Mouse (Mus musculus) limb, embryonic 15.5 days (tissue): ENCODE data around the gene Dhx9. TPM values are rescaled to one million over a fixed set of nuclear protein-coding genes. Genes with fewer than 3 reads are reported as not detected.
A peak's percentile ranks its signal among the peaks of the same experiment; 100 is the strongest.
"Not testable (repeated sequence)": the region's sequence is repeated elsewhere in the genome, so short reads cannot be mapped to it uniquely, and the experiment has no call there.

Experiments used
- ATAC-seq: fragments of 200-750 bp; cut with Nextera tagmentation; 2 replicates; pipeline ENCODE4 v1.8.0; 2017; ENCODE audit warnings: low read depth, moderate TSS enrichment; ENCODE audit not compliant: insufficient number of reproducible peaks, low FRiP score, low TSS enrichment
- H3K27ac ChIP-seq: fragments of 300-500 bp; sonication (generic); 2 replicates; pipeline ENCODE4 v1.5.1; 2015; ENCODE audit warnings: moderate library complexity, mild to moderate bottlenecking, inconsistent platforms
- H3K27me3 ChIP-seq: fragments of 300-500 bp; sonication (generic); 2 replicates; pipeline ENCODE4 v1.6.1; 2015; ENCODE audit warnings: inconsistent platforms
- H3K36me3 ChIP-seq: fragments of 300-500 bp; sonication (generic); 2 replicates; pipeline ENCODE4 v1.6.1; 2015; ENCODE audit warnings: inconsistent platforms
- H3K4me1 ChIP-seq: fragments of 300-500 bp; sonication (generic); 2 replicates; pipeline ENCODE4 v1.6.1; 2015; ENCODE audit warnings: inconsistent platforms
- H3K4me2 ChIP-seq: fragments of 300-500 bp; sonication (generic); 2 replicates; pipeline ENCODE4 v1.6.1; 2015; ENCODE audit warnings: mild to moderate bottlenecking, inconsistent platforms
- H3K4me3 ChIP-seq: fragments of 300-500 bp; sonication (generic); 2 replicates; pipeline ENCODE4 v1.5.1; 2015; ENCODE audit warnings: mild to moderate bottlenecking, inconsistent platforms
- H3K9ac ChIP-seq: fragments of 300-500 bp; sonication (generic); 2 replicates; pipeline ENCODE4 v1.6.1; 2015; ENCODE audit warnings: inconsistent platforms
- H3K9me3 ChIP-seq: fragments of 300-500 bp; sonication (generic); 2 replicates; pipeline ENCODE4 v1.6.1; 2016; ENCODE audit warnings: inconsistent platforms
- WGBS: fragments of 180-500 bp; shearing (Covaris S2); methylation state at CpG from one replicate; pipeline ENCODE4 v1.1.7; 2015; 5-methylcytosine and 5-hydroxymethylcytosine counted together
- polyA plus RNA-seq: library from polyadenylated mRNA; unstranded; fragments of >200 nt; fragmentation: Nextera tagmentation; extraction: Ambion mirVana; gene quantifications from 2 replicates; pipeline ENCODE4 v1.2.1, GENCODE M21; 2015

Gene Dhx9
- polyA plus RNA-seq, 1 experiment from 2014 or later: 29.0 TPM

DNA sequence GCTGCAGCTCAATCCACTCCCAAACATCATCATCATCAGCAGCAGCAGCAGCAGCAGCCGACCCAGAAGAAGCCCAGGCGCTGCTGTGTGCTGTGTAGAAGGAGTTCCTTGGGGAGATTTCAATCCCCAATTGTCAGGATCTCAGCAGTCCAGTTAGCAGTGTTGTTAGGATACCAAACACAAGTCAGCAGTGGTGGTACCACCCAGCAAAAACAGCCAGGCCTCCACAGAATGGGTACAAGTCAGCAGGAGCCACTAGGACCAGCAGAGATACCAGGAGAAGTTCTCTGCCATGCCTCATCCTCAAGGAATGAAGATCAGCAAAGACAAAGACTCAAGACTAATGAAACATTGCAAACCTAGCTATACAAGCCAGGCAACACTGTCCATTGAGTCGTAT is 45.8 kb downstream of the Dhx9 start:
- Histone ChIP-seq H3K9me3 (no peaks in the 10 kb centered on the region), H3K27me3 (no peaks in the 10 kb centered on the region), H3K9ac (no peak overlapping the region), H3K4me2 (no peak overlapping the region), H3K36me3 (no peaks in the 10 kb centered on the region; the same call in 1 of the 2 replicates), H3K4me3 (no peak overlapping the region), H3K4me1 (no peaks in the 10 kb centered on the region), H3K27ac (no peak overlapping the region)
- 80% methylated on average over 3 of the region's 3 CpGs for WGBS
- no peak for ATAC-seq

DNA sequence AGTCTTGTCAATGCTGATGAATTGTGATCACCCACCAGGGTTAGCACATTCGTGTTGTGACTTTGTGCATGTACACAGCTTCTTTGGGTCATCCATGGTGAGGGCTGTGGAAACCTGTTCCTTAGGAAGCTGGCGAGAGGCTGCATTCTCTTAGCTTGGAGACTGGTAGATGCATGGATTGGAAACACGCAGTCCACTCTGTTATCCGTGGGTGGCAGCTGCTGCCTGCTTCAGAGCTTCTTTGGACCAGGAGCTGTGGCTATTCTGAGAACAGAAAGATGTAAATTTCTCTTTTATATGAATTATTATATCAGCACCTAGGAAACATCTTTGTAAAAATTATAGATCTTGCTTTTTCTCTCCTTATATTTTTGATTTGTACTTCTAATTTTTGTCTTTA is 46.7 kb downstream of the Dhx9 start:
- no peaks in the 10 kb centered on the region for H3K36me3 ChIP-seq
- H3K4me2 ChIP-seq: no peak overlapping the region
- H3K4me3 ChIP-seq: no peak overlapping the region
- no peaks in the 10 kb centered on the region for H3K4me1 ChIP-seq
- H3K9ac ChIP-seq: no peak overlapping the region
- WGBS: 79% methylated on average over 4 of the region's 4 CpGs
- H3K27me3 ChIP-seq: no peaks in the 10 kb centered on the region
- no peaks in the 10 kb centered on the region for H3K9me3 ChIP-seq
- H3K27ac ChIP-seq: no peak overlapping the region
- no peak for ATAC-seq

DNA sequence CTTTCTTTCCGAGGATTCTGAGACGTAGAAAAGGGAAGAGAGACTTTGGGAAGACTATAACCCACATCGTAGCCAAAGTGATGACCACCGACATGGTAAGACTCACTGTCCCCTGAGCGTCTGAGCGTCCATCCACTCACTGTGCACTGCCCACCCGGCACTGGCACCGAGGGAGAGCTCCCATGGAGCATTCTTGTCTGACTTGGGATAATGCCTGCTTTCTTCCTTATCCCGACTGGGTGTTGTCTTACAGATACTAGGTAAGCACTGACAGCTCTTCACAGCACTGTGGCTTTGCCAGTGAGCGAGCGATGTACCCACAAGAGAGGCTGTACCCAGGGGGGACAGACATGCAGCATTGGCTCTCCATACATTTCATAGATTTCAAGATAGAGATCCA is 49.9 kb downstream of the Dhx9 start:
- Histone ChIP-seq H3K4me2 (no peak overlapping the region), H3K27ac (no peak overlapping the region), H3K4me3 (no peak overlapping the region), H3K36me3 (no peaks in the 10 kb centered on the region), H3K9me3 (no peaks in the 10 kb centered on the region), H3K9ac (no peak overlapping the region), H3K27me3 (no peaks in the 10 kb centered on the region), H3K4me1 (no peaks in the 10 kb centered on the region)
- WGBS: 86% methylated on average over 11 of the region's 11 CpGs
- ATAC-seq: no peak

GRCm38 (mm10) chr1:153433851-153434589 is 53.4 kb downstream of the Dhx9 start:
- no peak overlapping the region for H3K4me3 ChIP-seq
- no peak for ATAC-seq
- 86% methylated on average over 5 of the region's 5 CpGs for WGBS
- H3K9me3 ChIP-seq: no peaks in the 10 kb centered on the region
- H3K9ac ChIP-seq: no peak overlapping the region
- no peaks in the 10 kb centered on the region for H3K27me3 ChIP-seq
- no peaks in the 10 kb centered on the region for H3K36me3 ChIP-seq
- no peak overlapping the region for H3K27ac ChIP-seq
- H3K4me2 ChIP-seq: no peak overlapping the region
- H3K4me1 ChIP-seq: no peaks in the 10 kb centered on the region

DNA sequence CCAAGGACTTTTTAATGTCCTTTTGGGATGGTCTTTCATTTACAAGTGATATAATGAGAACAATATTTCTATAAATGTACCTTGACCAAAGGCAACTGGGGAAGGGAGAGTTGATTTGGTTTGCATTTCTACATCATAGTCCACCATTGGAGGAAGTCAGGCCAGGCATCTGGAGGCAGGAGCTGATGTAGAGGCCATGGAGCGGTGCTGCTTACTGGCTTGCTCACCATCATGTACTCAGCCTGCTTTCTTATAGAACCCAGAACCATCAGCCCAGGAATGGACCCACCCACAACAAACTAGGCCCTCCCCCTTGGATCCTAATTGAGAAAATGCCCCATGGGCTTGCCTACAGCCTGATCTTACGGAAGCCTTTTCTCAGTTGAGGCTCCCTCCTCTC is 55.1 kb downstream of the Dhx9 start:
- Histone ChIP-seq H3K4me1 (no peaks in the 10 kb centered on the region), H3K27me3 (no peaks in the 10 kb centered on the region), H3K4me2 (no peak overlapping the region), H3K9ac (no peak overlapping the region), H3K27ac (no peak overlapping the region), H3K9me3 (no peaks in the 10 kb centered on the region), H3K4me3 (no peak overlapping the region), H3K36me3 (no peaks in the 10 kb centered on the region)
- 94% methylated on average over 2 of the region's 2 CpGs for WGBS
- ATAC-seq: no peak

DNA sequence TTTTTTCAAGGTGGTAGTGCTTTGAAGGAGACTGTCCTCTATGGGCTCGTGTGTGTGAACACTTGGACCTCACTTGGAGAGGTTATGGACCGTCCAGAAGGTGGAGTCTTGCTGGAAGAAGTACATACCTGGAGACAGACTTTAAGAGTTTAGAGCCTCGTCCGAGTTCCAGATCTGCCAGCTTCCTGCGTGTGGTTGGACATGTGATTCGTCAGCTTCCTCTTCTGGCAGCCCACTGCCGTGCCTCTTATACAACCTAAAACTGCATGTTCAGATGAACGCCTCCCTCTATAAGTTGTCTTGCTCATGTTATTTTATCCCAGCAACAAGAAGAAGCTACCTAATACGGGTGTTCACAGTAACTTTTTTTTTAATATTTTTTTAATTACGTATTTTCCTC is 55.8 kb downstream of the Dhx9 start:
- no peak overlapping the region for H3K9ac ChIP-seq
- H3K27ac ChIP-seq: no peak overlapping the region
- no peaks in the 10 kb centered on the region for H3K4me1 ChIP-seq
- H3K4me3 ChIP-seq: no peak overlapping the region
- ATAC-seq: no peak
- H3K4me2 ChIP-seq: no peak overlapping the region
- no peaks in the 10 kb centered on the region for H3K36me3 ChIP-seq
- no peaks in the 10 kb centered on the region for H3K9me3 ChIP-seq
- H3K27me3 ChIP-seq: no peaks in the 10 kb centered on the region
- WGBS: 81% methylated on average over 10 of the region's 10 CpGs

DNA sequence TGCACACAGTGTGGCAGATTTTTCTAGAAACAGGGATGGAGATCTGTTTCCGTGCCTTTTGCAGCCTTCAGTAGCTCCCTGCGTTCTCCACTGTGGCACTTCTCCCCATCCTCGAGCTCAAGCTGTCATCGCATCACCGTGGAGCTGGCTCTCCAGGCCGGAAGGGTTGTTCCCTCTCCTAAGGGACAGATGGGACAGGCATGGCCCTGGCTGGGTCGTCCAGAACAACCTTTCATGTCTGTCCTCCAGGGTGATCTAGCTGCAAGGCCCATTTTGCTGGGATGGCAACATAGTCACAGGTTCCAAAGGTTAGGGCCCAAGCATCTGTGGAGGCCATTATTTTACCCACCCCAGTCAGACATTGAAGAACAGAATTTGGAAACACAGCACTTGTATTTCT is 56.3 kb downstream of the Dhx9 start:
- WGBS: 76% methylated on average over 7 of the region's 7 CpGs
- no peak overlapping the region for H3K4me2 ChIP-seq
- ATAC-seq: no peak
- H3K9ac ChIP-seq: no peak overlapping the region
- H3K4me3 ChIP-seq: no peak overlapping the region
- peaks cover under 1% of the 10 kb centered on the region; the same call in 1 of the 2 replicates for H3K27me3 ChIP-seq
- no peaks in the 10 kb centered on the region for H3K4me1 ChIP-seq
- H3K9me3 ChIP-seq: no peaks in the 10 kb centered on the region
- H3K27ac ChIP-seq: no peak overlapping the region
- H3K36me3 ChIP-seq: no peaks in the 10 kb centered on the region

DNA sequence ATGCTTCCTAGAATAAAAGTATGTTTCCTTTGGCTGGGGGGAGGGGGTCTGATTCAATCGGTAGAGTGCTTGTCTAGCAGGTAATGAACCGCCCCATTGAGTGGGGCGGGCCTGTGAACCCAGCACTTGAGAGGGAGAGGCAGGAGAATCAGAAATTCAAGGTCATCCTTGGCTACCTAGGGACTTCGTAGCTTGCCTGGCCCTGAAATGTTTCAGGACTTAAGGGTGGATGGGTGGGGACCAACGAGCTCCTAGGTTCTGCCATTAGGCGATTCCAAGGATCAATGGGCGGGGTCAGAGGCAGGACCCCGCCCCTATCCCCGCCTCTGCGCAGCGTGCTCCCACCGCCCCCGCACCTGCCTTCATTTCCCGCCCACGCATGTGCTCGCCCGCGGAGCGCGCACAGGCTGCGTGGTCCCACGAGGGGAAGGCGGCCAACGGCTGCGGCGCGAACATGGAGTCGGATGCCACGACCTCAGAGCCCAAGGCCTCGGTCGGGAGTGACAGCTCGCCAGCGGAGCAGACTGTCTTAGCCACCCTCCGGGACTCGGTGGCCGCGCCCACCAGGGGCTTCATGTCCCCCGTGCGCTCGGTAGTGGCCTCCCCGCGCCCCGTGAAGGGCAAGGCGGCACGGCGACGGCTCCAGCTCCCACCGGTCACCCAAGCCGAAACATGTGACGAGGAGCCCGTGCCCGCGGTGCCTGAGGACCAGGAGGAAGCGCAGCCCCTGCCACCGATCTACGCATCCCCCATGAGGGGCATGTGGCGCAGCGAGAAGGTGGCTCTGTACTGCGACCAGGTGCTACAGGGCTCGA is 62.5 kb downstream of the Dhx9 start, which contains the start of gene Shcbp1l:
TSS of gene Shcbp1l (plus strand) at position 393 of the 815 bp plus-strand sequence.
- no peak within 1 kb of the TSS for H3K27ac ChIP-seq
- no peaks in the 10 kb centered on the region for H3K36me3 ChIP-seq
- peak within 1 kb of the TSS; percentile 31; the same call in 1 of the 2 replicates for H3K9ac ChIP-seq
- H3K4me1 ChIP-seq: peaks cover 14% of the 10 kb centered on the region
- H3K27me3 ChIP-seq: peaks cover 17% of the 10 kb centered on the region
- peak; percentile 69; the same call in 1 of the 2 replicates for ATAC-seq
- H3K4me2 ChIP-seq: peak within 1 kb of the TSS; percentile 98
- no peaks in the 10 kb centered on the region for H3K9me3 ChIP-seq
- peak within 1 kb of the TSS; percentile 54 for H3K4me3 ChIP-seq
- 2% methylated on average over 59 of the region's 60 CpGs for WGBS

DNA sequence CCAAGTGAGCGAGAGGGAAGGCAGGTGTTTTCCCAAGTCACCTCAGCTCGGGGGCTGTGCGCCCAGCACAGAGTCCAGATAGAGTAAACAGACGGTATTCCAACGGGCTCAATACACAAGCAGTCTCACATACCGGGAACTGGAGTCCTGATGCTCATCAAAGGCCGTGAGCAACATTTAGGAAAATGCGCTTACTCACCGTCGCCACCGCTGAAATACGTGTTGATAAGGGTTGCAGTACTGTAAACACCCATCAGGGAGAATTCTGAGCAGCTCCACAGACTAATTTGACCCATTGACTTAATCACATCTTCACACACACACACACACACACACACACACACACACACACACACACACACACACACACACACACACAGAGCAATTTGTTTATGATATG is 63.2 kb downstream of the Dhx9 start:
- H3K4me3 ChIP-seq: peak overlapping the region; percentile 54
- H3K9ac ChIP-seq: no peak overlapping the region
- peaks cover 17% of the 10 kb centered on the region for H3K27me3 ChIP-seq
- H3K4me2 ChIP-seq: peak overlapping the region; percentile 98
- WGBS: 27% methylated on average over 12 of the region's 12 CpGs
- peaks cover 14% of the 10 kb centered on the region for H3K4me1 ChIP-seq
- H3K9me3 ChIP-seq: no peaks in the 10 kb centered on the region
- no peak for ATAC-seq
- H3K36me3 ChIP-seq: no peaks in the 10 kb centered on the region
- no peak overlapping the region for H3K27ac ChIP-seq

DNA sequence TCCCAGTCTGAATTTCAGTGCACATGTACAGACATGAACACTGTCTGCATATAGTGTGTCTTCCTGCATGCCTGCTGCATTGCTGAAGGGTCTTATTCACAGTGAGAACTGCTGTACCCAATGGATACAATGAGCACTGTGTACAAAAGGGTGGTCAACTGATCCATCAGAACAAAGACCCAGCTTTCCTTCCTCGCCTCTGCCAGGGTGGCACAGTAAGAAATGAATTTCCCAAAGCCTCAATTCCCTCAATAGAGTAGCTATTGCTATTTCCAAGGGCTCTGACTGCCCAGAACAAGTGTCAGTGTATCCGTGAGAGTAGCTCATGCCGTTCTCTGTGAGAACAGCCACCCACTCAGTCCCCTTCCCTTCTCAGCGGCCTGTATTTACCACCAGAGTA is 69.7 kb downstream of the Dhx9 start:
- H3K27me3 ChIP-seq, H3K9ac ChIP-seq, H3K4me2 ChIP-seq, H3K36me3 ChIP-seq, H3K9me3 ChIP-seq, H3K4me3 ChIP-seq, ATAC-seq, H3K27ac ChIP-seq, H3K4me1 ChIP-seq: not testable (repeated sequence)
- WGBS: 81% methylated on average over 4 of the region's 4 CpGs

- not testable (repeated sequence) for H3K4me2 ChIP-seq, ATAC-seq, H3K4me3 ChIP-seq, H3K9me3 ChIP-seq, H3K27ac ChIP-seq, H3K27me3 ChIP-seq, H3K4me1 ChIP-seq, H3K36me3 ChIP-seq, H3K9ac ChIP-seq
- WGBS: 79% methylated on average over 3 of the region's 3 CpGs
Measured at GRCm38 (mm10) chr1:153416271-153416832, 71.1 kb downstream of the Dhx9 start.

GRCm38 (mm10) chr1:153415742-153416141 is 71.7 kb downstream of the Dhx9 start:
- not testable (repeated sequence) for H3K36me3 ChIP-seq, H3K27me3 ChIP-seq, H3K4me3 ChIP-seq, H3K9me3 ChIP-seq, H3K4me1 ChIP-seq, H3K27ac ChIP-seq, H3K9ac ChIP-seq, H3K4me2 ChIP-seq, ATAC-seq
- WGBS: 63% methylated on average over 3 of the region's 5 CpGs
